Mouse (Mus musculus) megakaryocyte, embryonic 14.5 days (primary cell): ENCODE results near the gene Vmn2r73. TPM values are rescaled to one million over a fixed set of nuclear protein-coding genes. Genes with fewer than 3 reads are reported as not detected.
"Not testable (repeated sequence)": the region's sequence is repeated elsewhere in the genome, so short reads cannot be mapped to it uniquely, and the experiment has no call there.

Source experiments
- H3K27me3 ChIP-seq: replicated peaks from 2 replicates; pipeline ENCODE3; 2012; ENCODE audit warnings: inconsistent platforms
- H3K36me3 ChIP-seq: replicated peaks from 2 replicates; pipeline ENCODE3; 2012; ENCODE audit warnings: low read length, inconsistent platforms, mixed read lengths
- H3K4me1 ChIP-seq: 2 replicates; pipeline ENCODE4 v1.6.1; 2012; ENCODE audit warnings: inconsistent platforms
- H3K4me3 ChIP-seq: replicated peaks from 2 replicates; pipeline ENCODE3; 2012; ENCODE audit warnings: moderate library complexity, mild to moderate bottlenecking, inconsistent platforms
- H3K9me3 ChIP-seq: 2 replicates; pipeline ENCODE4 v1.6.1; 2012; ENCODE audit warnings: inconsistent platforms
- FLI1 ChIP-seq: IDR thresholded peaks from 2 replicates; pipeline ENCODE4 v1.6.1; 2012; ENCODE audit warnings: low read length, inconsistent platforms, mixed read lengths
- GATA1 ChIP-seq: IDR thresholded peaks from 3 replicates; pipeline ENCODE4 v1.6.1; 2012; ENCODE audit warnings: mixed read lengths, low read length, inconsistent platforms, borderline replicate concordance
- polyA plus RNA-seq: library from polyadenylated mRNA; stranded (reverse); fragments of >175 nt; gene quantifications from 2 replicates; pipeline ENCODE4 v1.2.3, GENCODE M21; 2012; ENCODE audit warnings: low replicate concordance; ENCODE audit not compliant: insufficient read depth

Vmn2r73 gene
- polyA plus RNA-seq: not detected in 2 replicates

GRCm38 (mm10) chr7:85876166-85876565 lies at the start of gene Vmn2r73:
Gene Vmn2r73 (minus strand): TSS chr7:85876266.
- H3K27me3 ChIP-seq: no peaks in the 10 kb centered on the region
- no peak for TF ChIP-seq FLI1
- no peak for TF ChIP-seq GATA1
- no peaks in the 10 kb centered on the region for H3K4me1 ChIP-seq
- no peak within 1 kb of the TSS for H3K4me3 ChIP-seq
- no peaks in the 10 kb centered on the region for H3K9me3 ChIP-seq
- H3K36me3 ChIP-seq: no peaks in the 10 kb centered on the region

- no peaks in the 10 kb centered on the region for H3K36me3 ChIP-seq
- 0 out of 2 replicates have a peak, but pooled peaks cover 8% of the 10 kb centered on the region for H3K9me3 ChIP-seq
- no peaks in the 10 kb centered on the region for H3K4me1 ChIP-seq
- no peak overlapping the region for H3K4me3 ChIP-seq
- no peaks in the 10 kb centered on the region for H3K27me3 ChIP-seq
- TF ChIP-seq FLI1 (no peak), GATA1 (no peak)
Observed at GRCm38 (mm10) chr7:85840090-85840948, 35.7 kb downstream of the Vmn2r73 start.

DNA sequence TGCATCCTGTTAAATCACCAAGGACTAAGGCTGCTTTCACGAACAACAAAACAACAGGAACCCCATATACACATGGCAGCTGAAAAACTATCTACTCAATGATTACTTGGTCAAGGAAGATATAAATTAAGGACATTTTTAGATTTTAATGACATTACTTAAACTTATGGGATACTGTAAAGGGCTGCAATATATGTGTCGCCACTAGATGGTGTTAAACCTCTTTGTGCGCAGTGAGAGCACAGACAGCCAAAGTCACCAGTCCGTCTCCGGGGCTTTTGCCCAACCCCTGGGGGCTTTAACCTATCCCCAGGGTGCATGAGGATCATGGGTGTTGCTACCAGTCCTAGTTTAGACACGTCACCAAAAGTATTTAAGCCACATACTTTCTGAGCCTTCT lies 58.0 kb downstream of the Vmn2r73 start:
- not testable (repeated sequence) for H3K4me1 ChIP-seq, H3K9me3 ChIP-seq, H3K36me3 ChIP-seq, H3K4me3 ChIP-seq, H3K27me3 ChIP-seq

Other genes starting within 250 kb of the Vmn2r73 start
- not detected in 2 replicates for gene Vmn2r72, start 121.2 kb downstream of the Vmn2r73 start, polyA plus RNA-seq
- not detected in 2 replicates for gene Vmn2r74, start 85.4 kb upstream of the Vmn2r73 start, polyA plus RNA-seq